Mouse (Mus musculus) kidney, adult 11 months (tissue): ENCODE data around the gene Agap3.

Source experiments
- DNase-seq: peaks from one replicate; pipeline ENCODE4 v3.0.0; 2022

The Agap3 gene

DNA sequence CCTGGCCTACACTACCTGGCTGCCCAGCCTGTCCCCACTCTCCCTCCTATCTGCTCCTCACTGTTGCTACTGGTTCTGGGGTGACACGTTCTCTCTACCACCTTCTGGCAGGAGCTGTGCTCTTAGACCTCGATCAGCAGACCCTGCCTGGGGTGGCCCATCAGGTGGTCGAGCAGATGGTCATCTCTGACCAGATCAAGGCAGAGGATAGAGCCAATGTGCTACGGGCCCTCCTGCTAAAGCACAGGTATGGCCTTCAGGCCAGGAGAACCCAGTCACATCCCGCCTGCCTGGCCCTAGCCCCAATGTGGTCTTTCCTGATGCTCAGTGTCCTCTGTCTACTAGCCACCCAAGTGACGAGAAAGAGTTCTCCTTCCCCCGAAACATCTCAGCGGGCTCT, 18.0 kb upstream of the Agap3 start:
- DNase-seq, result no peak

DNA sequence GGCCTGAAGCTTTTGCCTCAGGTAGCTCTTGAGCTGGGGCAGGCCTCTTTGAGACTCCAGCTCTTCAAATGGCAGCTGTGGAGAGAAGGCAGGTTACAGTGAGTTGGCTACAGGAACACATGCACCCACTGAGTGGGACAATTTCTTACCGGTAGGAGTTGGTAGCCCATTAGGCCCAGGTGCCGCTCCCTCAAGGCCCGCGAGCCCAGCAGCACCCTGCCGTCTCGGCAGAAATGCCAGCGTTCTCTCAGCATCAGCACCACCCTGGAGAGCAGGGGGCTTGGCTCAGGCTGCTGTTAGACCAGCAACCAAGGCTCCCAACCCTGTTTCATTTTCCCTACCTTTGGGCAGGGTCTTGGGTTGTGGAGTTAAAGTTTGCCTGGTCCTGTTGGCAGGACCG, 10.8 kb upstream of the Agap3 start:
- DNase-seq, result no peak

DNA sequence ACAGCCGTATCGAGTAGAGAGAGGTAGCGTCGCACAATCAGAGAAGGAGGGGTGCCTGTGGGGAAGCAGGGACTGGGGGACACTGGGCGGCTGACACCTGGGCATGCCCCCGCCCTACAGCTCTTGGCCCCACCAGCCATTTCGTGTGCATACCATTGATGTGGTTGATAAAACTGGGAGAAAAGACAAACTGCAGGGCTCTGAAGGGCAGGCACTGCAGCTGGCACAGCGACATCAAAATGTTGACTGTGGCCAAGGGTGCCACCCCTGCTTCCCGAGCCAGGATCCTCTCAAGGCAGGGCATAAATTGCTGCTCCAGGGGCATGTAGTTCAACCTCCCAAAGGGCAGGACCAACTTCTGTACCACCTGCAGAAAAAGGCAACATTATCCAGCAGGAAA, 9.9 kb upstream of the Agap3 start:
- no peak for DNase-seq

DNA sequence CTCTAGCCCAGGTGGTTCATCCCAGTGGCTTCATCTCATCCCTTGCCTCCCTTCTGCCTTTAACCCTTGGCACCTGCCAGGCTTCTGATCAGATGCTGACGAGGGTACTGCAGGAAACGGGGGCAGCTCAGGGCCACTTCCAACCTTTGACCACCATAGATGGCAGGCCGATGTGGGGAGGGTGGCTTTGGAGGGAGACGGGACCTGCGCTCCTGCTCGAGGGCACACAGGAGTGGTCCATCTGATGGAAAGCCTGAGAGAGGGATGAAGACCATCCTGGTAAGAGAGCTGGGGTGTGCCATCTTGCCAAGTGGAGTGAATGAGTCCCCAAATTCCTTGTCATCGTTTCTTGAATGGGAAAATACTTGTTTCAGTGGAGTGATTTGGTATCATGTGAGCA, 8.8 kb upstream of the Agap3 start:
- DNase-seq, result peak; percentile 4

DNA sequence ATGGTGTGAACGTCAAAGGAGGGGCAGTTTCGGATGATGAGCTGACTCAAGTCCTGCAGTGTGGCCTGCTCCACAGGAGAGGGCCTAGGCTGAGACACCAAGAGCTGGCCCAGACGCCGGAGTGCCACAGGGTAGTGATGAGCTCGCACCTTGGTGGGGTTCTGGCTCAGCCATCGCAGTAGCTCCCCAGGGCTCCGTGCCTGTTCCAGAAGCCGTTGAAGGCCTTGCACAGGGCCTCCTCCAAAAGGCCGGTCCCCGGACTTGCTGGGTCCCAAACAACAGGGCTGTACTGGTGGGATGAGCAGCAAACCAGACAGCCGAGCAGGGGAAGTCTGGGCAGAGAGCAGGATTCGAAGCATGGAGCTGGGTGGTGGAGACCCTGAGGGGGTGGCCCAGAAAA, 8.1 kb upstream of the Agap3 start:
- DNase-seq, result peak; percentile 31

DNA sequence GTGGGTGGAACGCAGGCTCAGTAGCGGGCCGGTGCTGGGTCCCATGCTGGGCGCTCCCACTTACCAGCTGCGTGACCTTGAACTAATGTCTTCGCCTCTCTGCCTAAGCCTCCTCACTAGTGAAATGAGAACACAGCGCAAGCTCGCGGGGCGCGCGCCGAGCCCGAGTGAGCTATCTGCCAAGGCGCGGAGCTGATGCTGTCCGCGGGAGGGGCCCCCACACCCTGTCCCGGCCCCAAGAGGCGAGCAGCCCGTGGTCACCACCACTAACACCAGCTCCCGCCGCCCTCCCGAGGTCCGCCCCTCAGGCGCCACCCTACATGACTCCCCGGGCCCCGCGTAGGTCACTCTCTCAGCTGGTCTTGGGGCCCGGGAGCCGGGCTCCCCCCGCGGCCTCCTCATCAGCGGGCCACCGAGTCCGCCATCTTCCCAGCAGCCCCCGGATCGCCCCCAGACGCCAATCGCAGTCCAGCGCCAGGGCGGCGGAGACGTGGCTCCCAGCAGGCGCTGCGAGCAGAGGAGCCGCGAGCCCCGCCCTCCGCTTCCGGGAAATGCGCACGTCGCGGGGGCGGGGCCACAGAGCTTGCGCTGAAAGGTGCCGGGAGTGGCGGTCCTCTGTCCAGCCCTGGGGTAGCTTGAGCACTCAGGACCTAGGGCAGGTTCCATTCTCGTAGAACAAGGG, 7.1 kb upstream of the Agap3 start, which contains the start of gene Fastk:
Gene Fastk (minus strand): TSS at position 542 of the 682 bp plus-strand sequence.
- peak; percentile 92 for DNase-seq

DNA sequence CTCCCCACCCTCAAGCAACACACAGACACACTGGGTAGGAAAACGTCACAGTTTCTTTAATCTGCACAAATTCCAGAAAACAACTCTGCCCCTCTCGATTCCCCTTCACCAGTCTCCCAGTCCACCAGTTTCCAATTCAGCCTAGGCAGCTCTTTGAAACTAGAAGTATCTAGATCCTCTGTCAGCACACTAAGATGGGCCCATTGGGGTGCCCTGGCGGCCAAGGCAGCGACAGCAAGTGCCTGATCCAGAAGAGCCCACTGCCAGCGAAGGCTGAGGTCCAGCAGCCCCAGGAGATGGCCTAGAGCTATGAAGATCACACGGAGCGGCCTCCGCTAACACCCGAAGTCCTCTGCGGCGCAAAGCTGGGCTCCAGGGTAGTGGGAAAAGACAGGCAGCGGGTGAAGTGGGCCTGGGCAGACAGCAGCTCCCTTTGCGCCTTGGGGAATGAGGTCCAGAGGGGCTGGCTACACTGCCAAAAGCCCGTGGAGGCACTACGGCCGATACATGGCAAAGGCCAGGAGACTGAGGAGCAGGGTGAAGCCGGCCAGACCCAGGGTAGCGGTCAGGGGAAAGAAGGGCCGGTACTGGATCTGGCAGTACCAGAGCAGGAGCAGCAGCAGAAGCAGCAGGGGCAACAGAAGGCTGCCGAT, 6.4 kb upstream of the Agap3 start:
- DNase-seq, result no peak

DNA sequence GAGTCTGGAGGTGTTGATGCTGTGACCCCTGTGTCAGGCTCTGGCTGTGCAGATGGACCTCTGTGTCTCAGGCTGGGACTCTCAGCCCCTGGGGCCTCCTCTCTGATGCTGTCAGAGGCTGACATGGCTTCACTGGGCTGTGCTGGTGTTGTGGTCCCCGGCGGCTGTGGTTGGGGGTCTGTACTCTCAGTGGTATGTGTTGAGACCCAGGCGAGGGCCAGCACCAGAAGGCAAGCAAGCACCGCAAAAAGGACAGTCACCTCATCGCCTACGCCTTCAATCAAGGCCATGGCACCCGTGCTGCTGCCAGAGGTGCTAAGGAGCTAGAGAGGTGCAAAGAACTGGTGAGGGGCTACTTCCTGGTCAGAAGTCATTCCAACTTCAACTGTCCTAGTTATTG, 5.3 kb upstream of the Agap3 start:
- no peak for DNase-seq

DNA sequence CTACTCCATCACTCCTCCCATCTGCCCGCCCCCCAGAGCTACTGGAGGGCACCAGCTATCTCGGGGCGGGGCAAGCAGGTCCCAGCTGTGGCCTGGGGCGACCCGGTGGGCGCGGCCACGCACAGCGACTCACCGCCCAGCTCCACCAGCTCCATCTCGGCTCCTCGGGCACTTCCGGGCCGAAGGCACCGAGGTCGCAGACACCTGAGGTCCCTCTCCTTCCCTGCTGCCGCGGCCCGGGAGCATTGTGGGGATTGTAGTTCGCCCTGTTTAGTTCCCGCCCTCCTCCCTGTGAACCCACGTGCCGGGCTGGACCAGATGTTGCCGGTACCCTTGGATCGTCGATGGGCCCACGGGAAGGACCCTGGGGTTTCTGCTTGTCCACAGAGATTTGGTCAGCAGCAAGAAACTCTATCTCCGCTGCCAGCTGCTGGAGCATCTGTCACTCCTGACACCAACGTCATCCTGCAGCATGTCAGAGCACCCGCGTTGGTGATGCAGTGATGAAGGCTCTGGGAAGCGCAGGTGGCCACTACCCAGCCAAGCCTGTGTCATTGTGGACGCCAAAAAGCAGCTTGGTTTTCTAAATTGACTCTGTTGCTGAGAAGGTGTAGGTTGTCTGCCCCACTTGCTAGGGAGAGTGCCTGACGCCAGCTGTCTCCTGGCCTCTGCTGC, 4.2 kb upstream of the Agap3 start, which contains the start of gene Tmub1:
Gene Tmub1 (minus strand): TSS at position 231 of the 675 bp plus-strand sequence.
- peak; percentile 94 for DNase-seq

DNA sequence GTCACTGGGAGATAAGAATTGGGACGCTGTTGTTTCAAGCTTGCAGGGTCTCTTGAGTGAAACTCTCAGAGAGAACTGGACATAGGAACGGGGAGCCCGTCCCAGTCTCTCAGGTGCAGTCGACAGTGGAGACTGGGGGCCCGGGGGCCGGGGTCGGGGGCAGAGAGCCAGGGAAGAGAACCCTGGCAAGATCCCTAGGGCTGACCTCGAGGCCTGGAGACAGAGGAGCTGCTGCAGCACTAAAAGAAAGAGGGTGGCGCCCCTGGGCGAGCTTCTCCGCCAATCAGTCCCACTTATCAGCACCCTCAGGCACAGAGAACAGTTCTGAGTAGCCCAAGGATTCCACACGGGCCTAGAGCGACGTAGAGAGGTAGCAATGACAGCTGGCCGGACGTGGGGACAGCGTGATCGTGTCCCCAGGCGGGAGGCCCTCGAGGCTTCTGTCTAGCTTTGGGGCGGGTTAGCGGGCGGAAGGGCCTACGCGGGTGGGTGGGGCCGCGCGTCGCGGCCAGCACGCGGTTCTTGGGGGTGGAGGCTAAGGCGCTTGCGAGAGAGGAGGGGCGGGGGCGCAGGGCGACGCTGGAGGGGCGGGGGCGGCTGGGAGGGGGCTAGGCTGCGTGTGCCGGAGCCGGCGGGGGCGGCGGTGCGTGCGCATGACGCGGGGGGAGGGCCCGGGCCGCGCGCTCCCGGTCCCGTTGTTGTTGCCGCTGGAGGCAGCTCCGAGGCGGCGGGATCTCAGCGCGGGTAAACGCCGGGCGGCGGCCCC, 530 bp upstream of the Agap3 start:
- peak; percentile 75 for DNase-seq

DNA sequence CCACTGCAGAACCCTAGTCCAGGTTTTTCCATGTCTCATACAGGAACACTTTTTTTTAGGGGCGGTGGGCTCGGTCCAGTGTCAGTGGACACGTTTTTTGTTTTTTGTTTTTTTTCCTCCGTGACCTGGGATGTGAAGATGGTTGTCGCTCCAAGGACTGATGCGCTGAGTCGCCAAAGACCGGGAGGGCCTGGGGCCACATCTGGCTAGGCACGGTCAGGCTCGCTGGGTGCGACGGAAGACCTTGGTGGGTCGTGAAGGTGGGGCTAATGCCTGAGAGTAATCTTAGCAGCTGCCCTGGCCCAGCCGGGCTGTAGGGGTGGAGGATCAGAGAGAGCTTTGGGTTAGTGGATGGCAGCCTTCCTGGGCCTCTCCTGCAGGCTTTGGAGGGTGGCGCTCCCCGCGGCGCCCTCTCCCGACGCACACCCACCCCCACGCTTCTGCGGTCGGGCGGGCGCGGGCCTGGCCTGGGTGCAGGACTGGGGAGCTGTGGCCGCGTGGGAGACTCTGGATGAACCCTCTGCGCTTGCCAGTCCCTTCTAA, 785 bp downstream of the Agap3 start:
- no peak for DNase-seq

DNA sequence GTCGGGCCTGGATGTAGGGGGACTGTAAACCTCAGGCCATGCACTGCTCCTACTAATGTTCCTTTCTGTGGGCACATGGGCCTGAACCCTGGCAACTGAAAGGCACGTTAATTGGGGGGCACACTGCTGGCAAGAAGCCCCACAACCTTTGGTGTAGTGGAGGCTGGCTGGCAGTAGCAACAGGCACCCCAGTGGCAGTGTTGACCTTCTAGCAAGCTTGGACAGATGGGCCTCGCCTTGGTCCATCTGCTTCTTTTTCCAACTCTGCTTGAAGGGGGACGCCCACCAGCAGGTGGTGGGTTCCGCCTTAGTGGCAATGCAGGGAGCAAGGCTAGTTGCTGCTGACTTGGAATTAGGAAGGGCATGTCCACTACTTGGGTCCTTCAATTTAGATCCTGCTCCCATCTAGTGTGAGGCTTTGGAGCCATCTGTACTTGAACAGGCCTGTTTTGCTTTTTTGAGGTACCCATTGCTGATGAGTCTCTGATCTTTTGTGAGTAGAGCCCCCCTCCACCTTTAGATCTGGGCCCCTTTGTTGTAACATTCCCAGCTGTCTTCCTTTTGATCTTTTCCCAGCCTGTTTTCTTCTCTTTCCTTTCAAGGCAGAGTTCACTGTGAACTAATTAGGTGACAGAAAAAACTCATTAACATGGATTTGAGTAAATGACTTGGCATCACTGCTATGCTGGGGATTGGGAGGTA, 1.5 kb downstream of the Agap3 start:
- no peak for DNase-seq

DNA sequence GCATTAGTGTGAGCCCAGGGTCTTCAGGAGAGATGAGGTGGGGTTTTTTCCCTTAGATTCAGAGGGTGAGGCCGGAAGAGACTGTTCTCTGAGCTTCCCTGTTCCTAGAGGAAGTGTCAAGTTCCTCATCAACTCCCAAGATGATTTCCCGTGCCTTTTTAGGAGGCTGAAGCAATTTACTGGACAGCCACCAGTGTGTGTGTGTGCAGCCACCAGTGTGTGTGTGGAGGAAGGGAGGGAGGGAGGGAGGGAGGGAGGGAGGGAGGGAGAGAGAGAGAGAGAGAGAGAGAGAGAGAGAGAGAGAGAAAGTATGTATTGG, 2.0 kb downstream of the Agap3 start:
- DNase-seq, result no peak

DNA sequence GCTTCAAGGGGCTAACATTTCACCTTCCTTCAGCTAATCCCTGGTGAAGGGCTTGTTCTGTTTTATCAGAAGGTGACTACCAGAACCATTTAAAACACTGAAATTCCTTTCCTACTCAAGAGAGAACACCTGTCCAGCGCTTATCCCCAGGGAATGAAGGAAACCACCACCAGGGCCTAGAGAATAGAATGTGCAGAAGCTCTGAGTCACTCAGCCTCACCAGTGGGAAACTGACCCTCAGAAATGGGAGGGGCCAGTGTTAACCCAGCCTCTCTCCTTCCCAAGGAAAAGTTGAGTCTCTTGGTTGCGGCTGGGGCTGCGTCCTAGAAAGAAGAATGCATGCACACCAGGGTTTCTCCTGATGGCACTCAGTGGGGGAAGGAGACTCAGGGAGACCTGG, 3.1 kb downstream of the Agap3 start:
- DNase-seq, result no peak

DNA sequence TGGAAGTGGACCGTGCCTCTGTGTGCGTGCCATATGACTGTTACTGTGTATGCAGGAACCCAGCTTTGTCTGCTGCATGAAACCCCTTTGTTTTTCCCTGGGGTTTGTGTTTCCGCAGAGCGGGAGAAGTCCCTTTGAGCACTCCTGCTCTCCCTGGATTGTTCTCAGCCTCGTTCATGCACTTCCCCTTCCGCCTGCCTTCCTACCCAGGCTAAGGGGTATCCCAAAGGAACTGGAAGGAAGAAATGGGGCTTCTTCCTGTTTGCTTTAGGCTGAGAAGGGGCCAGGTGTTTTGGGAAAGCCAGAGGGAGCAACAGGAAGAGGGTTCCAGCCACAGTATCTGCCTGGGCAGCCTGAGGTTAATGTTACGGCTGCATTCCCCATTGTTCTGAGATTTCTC, 3.6 kb downstream of the Agap3 start:
- DNase-seq, result no peak

DNA sequence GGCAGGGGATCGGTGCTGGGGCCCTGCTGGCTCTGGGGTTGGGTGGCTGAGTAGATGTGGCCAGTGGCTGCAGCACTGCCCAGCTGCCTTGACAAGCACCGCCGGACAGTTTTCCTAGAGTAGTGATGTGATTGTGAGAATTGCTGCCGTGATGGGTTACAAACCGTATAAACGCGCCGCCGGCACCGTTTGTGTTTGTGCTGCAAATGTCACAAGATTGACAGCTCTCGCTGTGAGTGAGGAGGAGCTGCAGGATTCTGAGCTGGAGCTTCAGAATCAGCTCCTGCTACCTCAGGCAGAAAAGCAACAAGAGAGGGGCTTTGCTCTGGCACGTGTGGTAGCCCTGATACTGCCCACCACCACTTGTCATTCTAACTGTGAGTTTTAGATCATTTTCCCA, 14.8 kb downstream of the Agap3 start:
- no peak for DNase-seq

DNA sequence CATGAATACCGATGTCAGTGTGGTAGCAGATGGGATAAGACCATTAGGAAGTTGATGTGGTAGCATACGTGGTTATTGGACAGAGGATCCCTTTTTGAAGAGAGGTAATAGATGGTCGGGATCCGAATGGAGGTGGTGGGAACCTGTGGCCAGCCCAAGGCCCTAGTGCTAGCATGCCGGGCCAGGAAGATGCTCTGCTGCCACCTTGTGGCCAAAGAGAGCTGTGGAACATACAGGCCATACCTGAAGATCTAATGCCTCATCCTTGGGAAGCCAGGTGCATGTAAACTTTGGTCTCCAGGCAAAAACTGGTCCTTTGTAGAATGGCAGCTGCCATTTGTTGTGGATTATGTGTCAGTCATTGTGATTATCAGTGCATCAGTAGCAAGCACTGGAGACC, 18.6 kb downstream of the Agap3 start:
- DNase-seq, result peak; percentile 65

DNA sequence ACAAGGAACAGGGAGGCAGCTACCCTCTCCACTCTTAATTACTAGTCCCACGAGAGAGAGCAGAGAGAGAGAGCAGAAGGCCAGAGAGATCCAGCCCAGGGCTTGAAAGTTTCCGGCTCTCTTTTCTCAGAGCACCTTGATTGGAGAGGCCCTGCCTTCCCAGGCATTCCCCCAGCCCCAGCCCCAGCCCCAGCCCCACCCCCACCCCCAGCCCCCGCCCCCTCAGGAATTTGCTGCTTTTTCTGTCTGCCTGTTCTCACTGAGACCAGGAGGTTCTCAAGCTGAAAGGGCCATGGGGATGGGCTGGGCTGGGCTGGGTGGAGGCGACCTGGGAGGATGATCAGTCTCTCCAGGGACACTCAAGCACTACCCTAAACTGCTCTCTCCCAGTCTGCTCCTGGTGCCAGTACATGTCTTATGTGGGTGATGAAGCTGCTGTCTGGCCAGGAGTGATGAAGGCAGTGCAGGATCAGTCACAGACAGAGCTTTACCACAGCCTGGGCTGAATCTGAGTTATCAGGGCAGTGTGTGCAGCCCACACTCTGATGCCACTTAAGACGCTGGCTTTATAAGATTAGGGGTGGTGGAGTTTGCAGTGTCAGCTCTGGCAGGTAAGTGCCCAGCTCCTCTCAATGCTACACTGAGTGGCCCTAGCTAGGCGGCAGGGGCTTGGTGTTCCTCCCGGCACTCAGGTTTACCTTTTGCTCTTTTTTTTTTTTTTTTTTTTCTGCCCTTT, 21.1 kb downstream of the Agap3 start:
- DNase-seq, result no peak

DNA sequence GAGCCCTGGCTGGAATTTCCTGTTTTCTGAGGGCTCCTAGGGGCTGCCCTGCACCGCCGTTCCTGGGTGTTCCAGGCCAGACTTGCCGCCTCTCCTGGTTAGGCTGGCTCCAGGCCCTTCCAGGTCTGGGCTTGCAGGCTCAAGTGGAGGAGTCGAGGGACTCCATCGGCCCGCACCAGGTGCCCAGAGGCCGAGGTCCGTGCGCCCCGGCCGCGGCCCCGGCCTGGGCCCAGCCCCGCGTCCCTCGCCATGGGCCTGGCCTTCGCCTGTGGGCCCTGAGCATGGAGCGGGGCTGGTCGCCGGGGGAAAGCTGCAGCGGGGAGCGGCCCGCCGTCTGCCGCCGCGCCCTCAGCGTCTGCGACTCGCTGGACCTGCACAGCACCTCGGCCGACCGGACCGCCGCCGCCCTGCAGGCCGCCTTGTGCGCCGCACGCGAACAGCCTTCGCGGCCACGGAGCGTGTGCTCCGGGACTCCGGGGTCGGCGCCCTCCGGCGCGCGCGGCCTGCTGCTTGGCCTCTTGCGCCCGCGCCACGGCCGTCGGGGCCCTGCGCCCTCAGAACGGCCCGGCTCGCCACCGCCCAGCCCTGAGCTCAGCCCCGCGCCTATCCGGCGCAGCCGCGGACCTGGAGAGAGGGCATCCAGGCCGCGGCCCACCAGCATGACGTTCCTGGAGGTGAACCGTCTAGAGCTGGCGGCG, 22.2 kb downstream of the Agap3 start:
- DNase-seq, result no peak

DNA sequence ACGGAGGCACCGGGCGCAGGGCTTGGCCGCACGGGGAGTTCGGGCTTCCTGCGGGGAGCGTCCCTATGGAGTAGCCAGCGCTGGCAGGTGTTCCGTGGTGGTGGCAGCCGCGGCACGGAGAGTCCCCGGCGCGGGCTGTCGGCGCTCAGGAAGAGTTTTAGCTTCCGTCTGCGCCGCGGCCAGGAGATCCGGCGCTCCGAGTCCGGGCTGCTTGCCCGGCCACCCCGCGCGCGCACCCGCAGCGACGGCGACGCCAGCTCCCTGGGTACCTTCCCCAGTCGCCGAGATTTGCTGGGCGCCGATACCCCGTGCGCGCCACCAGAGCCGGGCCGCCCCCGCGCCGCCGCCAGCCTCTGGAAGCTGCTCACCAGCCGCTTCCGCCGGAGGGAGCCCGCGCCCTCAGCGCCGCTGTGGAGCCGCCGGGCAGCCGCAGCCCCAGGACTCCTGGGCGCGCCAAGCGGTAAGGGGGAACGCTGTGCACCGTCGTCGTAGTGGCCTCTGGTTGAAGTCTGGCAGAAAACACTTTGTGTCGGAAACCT, 22.8 kb downstream of the Agap3 start:
- no peak for DNase-seq
